Mouse (Mus musculus) cerebellum, adult 2 months (tissue): Measurements from ENCODE around the gene Carmil3.

Source experiments
- CTCF ChIP-seq: fragments of 200-500 bp; IDR thresholded peaks from 2 replicates; pipeline ENCODE4 v1.5.1; 2011; ENCODE audit warnings: low read depth, mild to moderate bottlenecking, control low read depth, low read length, moderate library complexity, borderline replicate concordance; ENCODE audit not compliant: insufficient read depth
- POLR2A ChIP-seq: fragments of 200-500 bp; IDR thresholded peaks from 2 replicates; pipeline ENCODE4 v1.6.1; 2011; ENCODE audit warnings: low read length, control low read depth, borderline replicate concordance; ENCODE audit not compliant: insufficient read depth

DNA sequence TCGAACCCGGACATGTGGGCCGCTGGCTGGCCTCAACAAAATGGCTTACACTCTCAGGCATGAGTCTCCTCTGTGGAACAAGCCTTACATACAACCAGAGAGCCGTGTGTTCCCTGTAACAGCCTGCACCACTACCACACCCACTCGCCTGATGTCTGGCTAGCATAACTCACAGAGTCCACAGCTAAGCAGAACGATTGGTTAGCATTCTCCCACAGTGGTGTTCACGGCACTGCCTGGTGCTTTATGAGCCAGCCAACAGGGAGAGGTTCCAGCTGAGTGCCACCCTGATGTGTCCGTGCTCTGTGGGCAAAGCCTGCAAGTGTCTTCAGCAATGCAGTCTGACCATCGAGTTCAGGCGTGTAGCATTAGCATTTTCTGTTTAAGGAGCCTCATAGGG lies 30.2 kb upstream of the Carmil3 start:
- TF ChIP-seq CTCF (no peak), POLR2A (no peak)
